Mouse (Mus musculus): ENCODE measurements around the gene Fgfr2.
"Not testable (repeated sequence)": the region's sequence is repeated elsewhere in the genome, so short reads cannot be mapped to it uniquely, and the experiment has no call there.

DNA sequence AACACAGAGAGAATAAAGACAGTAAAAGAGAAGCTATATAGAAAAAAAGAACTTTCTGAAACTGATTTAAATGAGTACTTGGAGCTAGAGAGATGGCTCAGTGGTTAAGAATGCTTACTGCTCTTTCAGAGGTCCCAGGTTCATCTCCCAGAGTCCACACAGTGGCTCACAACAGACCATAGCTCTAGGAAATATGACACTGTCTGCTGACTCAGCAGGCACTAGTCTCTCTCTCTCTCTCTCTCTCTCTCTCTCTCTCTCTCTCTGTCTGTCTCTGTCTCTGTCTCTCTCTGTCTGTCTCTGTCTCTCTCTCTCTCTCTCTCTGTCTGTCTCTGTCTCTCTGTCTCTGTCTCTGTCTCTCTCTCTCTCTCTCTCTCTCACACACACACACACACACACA is 620.7 kb downstream of the Fgfr2 start:
- TF ChIP-seq CTCF (IDR thresholded peaks at IDR 0.05; ENCODE audit: control insufficient read depth, insufficient read depth, insufficient replicate concordance, low read depth, low read length); POLR2A (IDR thresholded peaks at IDR 0.05; ENCODE audit: control insufficient read depth, low read depth, low read length): not testable (repeated sequence)
